9 mouse cellular contexts compared by ENCODE assay signal in genomic region chr15:102761745-102762378, GRCm38 (mm10). TPM values are rescaled to one million over a fixed set of nuclear protein-coding genes. Genes with fewer than 3 reads are reported as not detected.
DNase-seq lines count a peak whose midpoint lies in the region; ATAC-seq and TF ChIP-seq lines count a peak whose summit lies in the region.
"Had no signal": no experiment of that assay in that cellular context is flagged by ENCODE, and none has a peak within 500 bp of the region (broad histone marks: within the 10 kb centered on the region; RNA-seq: fewer than 3 reads in every experiment).

No protein-coding gene starts in this region.

- no peaks in the 10 kb centered on the region for H3K9me3 ChIP-seq in hindbrain, embryonic 13.5 days
- H3K9me3 ChIP-seq in midbrain, embryonic 11.5 days (ENCODE audit: control insufficient read depth, low read length) = no peaks in the 10 kb centered on the region
- H3K9me3 ChIP-seq in stomach, embryonic 14.5 days (ENCODE audit: control insufficient read depth, low read depth, low read length) = no peaks in the 10 kb centered on the region

- H3K9ac ChIP-seq in hindbrain, embryonic 13.5 days = no peak overlapping the region
- no peak overlapping the region for H3K9ac ChIP-seq in midbrain, embryonic 11.5 days (ENCODE audit: low read length)
- no peak overlapping the region for H3K9ac ChIP-seq in stomach, embryonic 14.5 days (replicated peaks; ENCODE audit: low read depth, low read length)

- no peak overlapping the region for H3K4me2 ChIP-seq in hindbrain, embryonic 13.5 days
- H3K4me2 ChIP-seq in midbrain, embryonic 11.5 days = no peak overlapping the region
- H3K4me2 ChIP-seq in stomach, embryonic 14.5 days (replicated peaks; ENCODE audit: low read depth, low read length) = no peak overlapping the region

- DNase-seq in layer of hippocampus, adult 2 months (ENCODE audit: low spot score in 2 of 2) = peak; percentile 51 to 60
- DNase-seq in layer of hippocampus, adult 11-12 months (ENCODE audit: low spot score) = no peak
- peak; percentile 67 for DNase-seq in embryo, embryonic 9.5 days (ENCODE audit: extremely low spot score)
- DNase-seq in left cerebral cortex, adult 2 months (ENCODE audit: extremely low spot score in 1 of 2, low spot score in 2 of 2) = peak in 1 of 2 experiments; percentile 56
- DNase-seq in midbrain, embryonic 11.5 days (ENCODE audit: low spot score, missing footprints) = peak; percentile 96

- no peak overlapping the region for H3K4me3 ChIP-seq in layer of hippocampus, adult 2 months
- no peak overlapping the region for H3K4me3 ChIP-seq in hindbrain, embryonic 13.5 days
- H3K4me3 ChIP-seq in left cerebral cortex, adult 2 months = no peak overlapping the region
- H3K4me3 ChIP-seq in midbrain, embryonic 11.5 days (ENCODE audit: low read depth, low read length) = no peak overlapping the region
- H3K4me3 ChIP-seq in stomach, embryonic 14.5 days (ENCODE audit: low read depth, low read length) = no peak overlapping the region

- H3K4me1 ChIP-seq in hindbrain, embryonic 13.5 days (replicated peaks) = no peaks in the 10 kb centered on the region
- H3K4me1 ChIP-seq in midbrain, embryonic 11.5 days (ENCODE audit: control insufficient read depth, insufficient read depth, low read length) = no peaks in the 10 kb centered on the region
- H3K4me1 ChIP-seq in stomach, embryonic 14.5 days (ENCODE audit: control insufficient read depth, insufficient read depth, low read length) = no peaks in the 10 kb centered on the region

- no peaks in the 10 kb centered on the region for H3K36me3 ChIP-seq in hindbrain, embryonic 13.5 days
- H3K36me3 ChIP-seq in midbrain, embryonic 11.5 days (ENCODE audit: control insufficient read depth, insufficient read depth, low read length) = no peaks in the 10 kb centered on the region
- H3K36me3 ChIP-seq in stomach, embryonic 14.5 days (ENCODE audit: control insufficient read depth, insufficient read depth, low read length) = no peaks in the 10 kb centered on the region

- H3K27ac ChIP-seq in layer of hippocampus, adult 2 months = no peak overlapping the region
- H3K27ac ChIP-seq in hindbrain, embryonic 13.5 days = no peak overlapping the region
- H3K27ac ChIP-seq in left cerebral cortex, adult 2 months = no peak overlapping the region
- no peak overlapping the region for H3K27ac ChIP-seq in midbrain, embryonic 11.5 days (ENCODE audit: low read depth, low read length)
- H3K27ac ChIP-seq in stomach, embryonic 14.5 days (ENCODE audit: low read length) = no peak overlapping the region
- H3K27ac ChIP-seq: macrophage had no signal

- peak; percentile 73 for TF ChIP-seq CTCF in layer of hippocampus, adult 2 months (conservative IDR thresholded peaks at IDR 0.05)
- TF ChIP-seq CTCF in left cerebral cortex, adult 2 months (IDR thresholded peaks at IDR 0.05) = peak; percentile 61

- H3K27me3 ChIP-seq in hindbrain, embryonic 13.5 days = peaks cover 66% of the 10 kb centered on the region
- H3K27me3 ChIP-seq in midbrain, embryonic 11.5 days (ENCODE audit: control insufficient read depth, insufficient read depth, low read length) = peaks cover 8% of the 10 kb centered on the region; the same call in 1 of the 2 replicates
- peaks cover 3% of the 10 kb centered on the region; the same call in 1 of the 2 replicates for H3K27me3 ChIP-seq in stomach, embryonic 14.5 days (ENCODE audit: control insufficient read depth, insufficient read depth, low read length)

- peak; percentile 28 for ATAC-seq in activated CD4-positive, CD25-positive, alpha-beta regulatory T cell, adult 4 months
- peak; percentile 83 for ATAC-seq in hindbrain, embryonic 13.5 days (ENCODE audit: low FRiP score)
- peak; percentile 75 for ATAC-seq in midbrain, embryonic 11.5 days (ENCODE audit: low FRiP score)
- ATAC-seq in stomach, embryonic 14.5 days (ENCODE audit: insufficient number of reproducible peaks, insufficient read depth, low FRiP score, low read depth) = peak; percentile 71; the same call in 1 of the 2 replicates

- WGBS in hindbrain, embryonic 13.5 days = 12% methylated on average over 7 of the region's 7 CpGs
- 12% methylated on average over 7 of the region's 7 CpGs for WGBS in midbrain, embryonic 11.5 days
- WGBS in stomach, embryonic 14.5 days = 10% methylated on average over 7 of the region's 7 CpGs

- intact Hi-C loops in left cerebral cortex, adult 2 months (cut with DNase I) = loop anchor here (1.0 to 5.0 kb wide), 3 partner anchors 45 to 415 kb away; no protein-coding TSS in a partner anchor

RNA-seq across cellular contexts. Expression of gene Calcoco1, which starts 39.9 kb away (rescaled TPM):
- total RNA-seq in layer of hippocampus, adult 2 months (2021) = 10 to 100 TPM; 95.4 to 96.9 TPM
- 10 to 100 TPM; 26.1 to 39.2 TPM for polyA plus RNA-seq in activated CD4-positive, CD25-positive, alpha-beta regulatory T cell, adult 4 months (2017; shearing (Covaris generic))
- 41.8 and 42.3 TPM in 2 replicates for polyA plus RNA-seq in hindbrain, embryonic 13.5 days (2015; fragmentation: Nextera tagmentation; extraction: Ambion mirVana)
- 10 to 100 TPM; 79.8 to 85.7 TPM for total RNA-seq in left cerebral cortex, adult 2 months (2021)
- polyA plus RNA-seq in midbrain, embryonic 11.5 days (2014; fragmentation: Nextera tagmentation; extraction: Ambion mirVana) = 27.5 and 28.3 TPM in 2 replicates
- polyA plus RNA-seq in stomach, embryonic 14.5 days (2014; fragmentation: Nextera tagmentation; extraction: Ambion mirVana) = 31.9 and 34.4 TPM in 2 replicates

Comparison
In these comparisons a context has a peak if more than half of its experiments do, and no peak if none do; other contexts are left out.
1. ATAC-seq: peak in every context shown above with its lines; median percentile 83 in hindbrain, embryonic 13.5 days; 75 in midbrain, embryonic 11.5 days; 71 in stomach, embryonic 14.5 days; 28 in activated CD4-positive, CD25-positive, alpha-beta regulatory T cell, adult 4 months.